Mouse (Mus musculus) G1E (cell line): ENCODE measurements around the gene Zbtb45.

ENCODE experiments used
- CTCF ChIP-seq: IDR thresholded peaks from 2 replicates; pipeline ENCODE4 v1.5.1; 2012; ENCODE audit warnings: low read depth, low read length, inconsistent platforms, mixed read lengths
- GATA1 ChIP-seq: IDR thresholded peaks from 2 replicates; pipeline ENCODE4 v1.6.1; 2012; ENCODE audit warnings: borderline replicate concordance, low read length, inconsistent platforms, mixed read lengths
- GATA2 ChIP-seq: IDR thresholded peaks from 2 replicates; pipeline ENCODE4 v1.6.1; 2012; ENCODE audit warnings: low read depth, low read length, inconsistent platforms, borderline replicate concordance
- TAL1 ChIP-seq: conservative IDR thresholded peaks from 2 replicates; pipeline ENCODE4 v1.6.1; 2012; ENCODE audit warnings: low read depth, low read length, inconsistent platforms, mixed read lengths

- no peak for TF ChIP-seq CTCF
- TF ChIP-seq GATA2: no peak
- TF ChIP-seq TAL1: no peak
- TF ChIP-seq GATA1: no peak
These were observed 14.3 kb upstream of the Zbtb45 start for GRCm38 (mm10) chr7:13023928-13024731.
